Mouse (Mus musculus): ENCODE results near the gene Chrd. TPM values are rescaled to one million over a fixed set of nuclear protein-coding genes. Genes with fewer than 3 reads are reported as not detected.

The Chrd gene
- polyA plus RNA-seq (2017; shearing (Covaris generic)), result not detected

DNA sequence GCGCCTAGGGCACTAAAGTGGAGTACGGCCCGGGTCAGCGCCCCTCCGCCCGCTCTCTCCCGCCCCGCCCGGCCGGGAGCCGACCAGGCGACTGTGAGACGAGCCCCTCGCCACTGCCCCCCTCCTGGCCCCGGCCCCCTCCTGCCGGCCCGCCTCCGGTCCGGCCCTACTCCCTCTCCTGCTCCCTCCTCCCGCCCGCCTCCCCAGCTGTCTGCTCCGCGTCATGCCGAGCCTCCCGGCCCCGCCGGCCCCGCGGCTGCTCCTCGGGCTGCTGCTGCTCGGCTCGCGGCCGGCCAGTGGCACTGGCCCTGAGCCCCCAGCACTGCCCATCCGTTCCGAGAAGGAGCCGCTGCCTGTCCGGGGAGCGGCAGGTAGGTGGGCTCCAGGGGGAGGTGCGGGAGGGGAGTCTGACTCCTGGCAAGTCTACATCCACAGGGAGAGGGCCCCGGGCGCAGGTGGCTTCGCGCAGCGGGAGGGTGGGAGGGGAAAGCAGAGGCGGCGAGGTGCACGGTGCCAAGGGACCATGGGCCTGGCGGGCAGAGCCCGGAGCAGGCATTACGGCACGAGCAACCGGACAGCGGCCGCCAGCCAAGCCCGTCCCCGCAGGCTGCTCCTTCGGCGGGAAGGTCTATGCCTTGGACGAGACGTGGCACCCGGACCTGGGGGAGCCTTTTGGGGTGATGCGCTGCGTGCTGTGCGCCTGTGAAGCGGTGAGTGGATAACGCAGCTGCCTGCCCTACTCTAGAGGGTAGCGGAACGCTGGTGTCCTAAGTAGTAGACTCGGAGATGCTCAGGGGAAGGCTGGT lies at the start of gene Chrd:
Chrd (plus strand) TSS at position 203 of the 806 bp plus-strand sequence.

DNA sequence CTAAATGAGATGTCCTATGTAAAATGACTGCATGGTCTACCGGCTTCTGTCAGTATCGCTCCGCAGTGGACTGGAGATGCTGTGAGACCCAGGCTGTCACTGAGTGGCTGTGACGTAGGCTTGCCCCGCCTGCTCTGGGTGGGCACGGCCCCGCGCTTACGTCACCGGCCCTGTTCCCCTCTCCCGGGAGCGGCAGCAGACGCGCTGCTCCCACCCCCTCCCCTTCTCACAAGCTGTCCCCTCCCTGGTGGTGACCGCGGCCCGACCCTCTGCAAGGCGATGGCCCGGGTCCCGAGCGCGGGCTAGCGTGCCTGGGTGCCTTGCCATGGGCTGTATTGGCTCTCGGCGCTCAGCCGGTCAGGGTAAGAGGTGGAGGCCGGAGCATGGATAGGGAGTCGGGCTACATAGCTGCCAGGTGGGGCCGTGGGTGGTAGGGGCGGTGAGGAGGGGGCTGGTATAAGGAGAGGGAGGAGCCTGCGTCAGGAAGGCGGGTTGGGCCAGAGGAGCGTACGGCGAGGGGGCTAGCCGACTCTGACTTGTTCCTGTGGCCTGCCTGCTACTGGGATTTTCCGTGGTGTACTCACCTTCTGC lies 39.7 kb upstream of the Chrd start, which contains the start of gene Fam131a:
Fam131a (plus strand) TSS at position 131 of the 591 bp plus-strand sequence.

DNA sequence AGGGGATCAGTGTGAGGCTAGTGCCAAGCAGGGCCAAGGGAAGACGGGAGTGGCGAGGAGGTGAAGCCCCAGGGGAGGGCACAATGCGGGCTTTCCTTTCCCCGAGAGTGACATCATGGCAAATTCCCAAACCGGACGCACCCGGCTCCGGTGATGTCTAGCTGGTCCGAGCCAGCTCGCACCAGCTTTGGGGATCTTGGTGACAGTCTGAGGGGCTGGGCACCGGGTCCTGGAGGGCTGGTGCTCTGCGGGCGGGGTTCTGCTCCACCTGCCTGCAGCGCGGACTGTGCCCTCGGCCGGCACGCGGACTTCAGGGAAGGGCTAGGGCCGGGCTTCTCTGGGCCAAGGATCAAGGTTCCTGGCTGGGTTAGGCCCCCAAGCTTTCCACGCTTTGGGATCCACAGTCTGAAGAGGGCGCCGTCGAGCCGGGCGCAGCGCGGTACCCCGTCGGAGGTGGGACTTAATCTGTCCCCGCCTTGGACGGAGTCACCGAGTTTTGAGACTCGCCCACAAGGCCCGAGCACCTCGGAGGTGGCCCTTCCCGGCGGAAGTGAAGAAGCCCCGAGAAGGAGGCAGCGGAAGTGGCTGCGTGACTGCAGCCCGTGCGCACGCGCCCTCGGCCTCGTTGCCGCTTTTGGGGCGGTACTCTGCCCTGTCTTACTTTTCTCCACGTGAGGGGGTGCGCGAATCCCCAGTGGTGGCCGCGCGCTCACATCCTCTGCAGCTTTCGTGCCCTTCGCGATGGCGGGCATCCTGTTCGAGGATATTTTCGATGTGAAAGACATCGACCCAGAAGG lies 15.5 kb upstream of the Chrd start, which contains the start of the genes Polr2h and Clcn2:
Polr2h (plus strand) TSS at position 485 of the 797 bp plus-strand sequence.
Clcn2 (minus strand) TSS at position 566 of the 797 bp plus-strand sequence.

DNA sequence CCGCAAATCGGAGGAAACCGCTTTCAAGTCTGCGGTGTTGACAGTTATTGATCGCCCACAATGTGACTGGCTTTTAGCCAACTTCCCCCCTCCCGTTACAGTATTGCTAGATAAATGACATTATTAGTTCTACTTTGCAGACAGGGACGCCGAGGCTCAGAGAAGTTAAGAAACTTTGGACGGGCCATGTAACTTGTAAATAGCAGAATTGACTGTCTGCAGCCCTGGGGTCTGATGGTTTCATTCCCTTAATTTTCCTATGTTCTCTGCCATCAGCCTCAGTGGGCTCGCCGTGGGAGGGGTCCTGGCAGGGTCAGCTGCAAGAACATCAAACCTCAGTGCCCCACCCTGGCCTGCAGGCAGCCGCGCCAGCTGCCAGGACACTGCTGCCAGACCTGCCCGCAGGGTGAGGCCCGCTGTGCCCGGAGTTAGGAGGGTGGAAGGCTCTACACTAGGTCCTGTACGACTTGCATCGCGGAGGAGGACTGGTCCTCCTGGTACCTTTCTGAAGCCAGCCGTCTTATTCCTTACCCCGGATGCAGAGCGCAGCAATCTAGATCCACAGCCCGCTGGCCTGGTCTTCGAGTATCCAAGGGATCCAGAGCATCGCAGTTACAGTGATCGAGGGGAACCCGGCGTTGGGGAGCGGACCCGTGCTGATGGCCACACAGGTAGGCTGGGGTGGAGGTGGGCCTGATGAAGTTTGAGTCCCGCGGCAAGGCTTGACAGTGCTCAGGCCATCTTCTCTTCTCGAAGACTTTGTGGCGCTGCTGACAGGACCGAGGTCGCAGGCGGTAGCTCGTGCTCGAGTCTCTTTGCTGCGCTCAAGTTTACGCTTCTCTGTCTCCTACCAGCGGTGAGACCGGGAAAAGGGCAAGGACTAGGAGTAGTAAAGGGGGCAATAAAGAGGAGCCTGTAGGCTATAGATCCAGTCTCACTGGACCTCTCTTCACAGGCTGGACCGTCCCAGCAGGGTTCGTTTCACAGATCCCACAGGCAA lies 1.1 kb downstream of the Chrd start, which contains the start of gene Thpo:
Thpo (minus strand) TSS at position 781 of the 1,000 bp plus-strand sequence.

Other genes with a start within 250 kb of the Chrd start
- 10 to 100 TPM; 70.2 to 83.7 TPM for gene Eif2b5, start 234.3 kb upstream of the Chrd start, polyA plus RNA-seq (2017; shearing (Covaris generic))
- gene Dvl3, start 216.1 kb upstream of the Chrd start, polyA plus RNA-seq (2017; shearing (Covaris generic)), result 10 to 100 TPM; 24.1 to 26.7 TPM
- gene Ap2m1, start 197.6 kb upstream of the Chrd start, polyA plus RNA-seq (2017; shearing (Covaris generic)), result 100 to 1,000 TPM; 385 to 421 TPM
- 100 to 1,000 TPM in 1 of 2 experiments, 10 to 100 TPM in 1; 65.1 to 102 TPM for gene Abcf3, start 184.6 kb upstream of the Chrd start, polyA plus RNA-seq (2017; shearing (Covaris generic))
- gene Vwa5b2, start 143.7 kb upstream of the Chrd start, polyA plus RNA-seq (2017; shearing (Covaris generic)), result 1 to 10 TPM in 1 of 2 experiments, under 1 TPM in 1; 0.08 to 2.4 TPM
- gene Eef1akmt4, start 121.5 kb upstream of the Chrd start, polyA plus RNA-seq (2017; shearing (Covaris generic)), result 10 to 100 TPM; 16.1 to 20.0 TPM
- not detected for gene Gm49333, start 121.5 kb upstream of the Chrd start, polyA plus RNA-seq (2017; shearing (Covaris generic))
- 10 to 100 TPM; 39.7 to 42.7 TPM for gene Alg3, start 121.4 kb upstream of the Chrd start, polyA plus RNA-seq (2017; shearing (Covaris generic))
- under 1 TPM; 0.29 to 0.84 TPM for gene Camk2n2, start 111.8 kb upstream of the Chrd start, polyA plus RNA-seq (2017; shearing (Covaris generic))
- gene Ece2, start 103.3 kb upstream of the Chrd start, polyA plus RNA-seq (2017; shearing (Covaris generic)), result not detected
- gene Psmd2, start 81.5 kb upstream of the Chrd start, polyA plus RNA-seq (2017; shearing (Covaris generic)), result 100 to 1,000 TPM; 221 to 235 TPM
- 100 to 1,000 TPM; 104 to 132 TPM for gene Eif4g1, start 64.8 kb upstream of the Chrd start, polyA plus RNA-seq (2017; shearing (Covaris generic))
- 1 to 10 TPM; 1.3 to 3.9 TPM for gene Fam131a, start 39.9 kb upstream of the Chrd start, polyA plus RNA-seq (2017; shearing (Covaris generic))
- gene Polr2h, start 15.5 kb upstream of the Chrd start, polyA plus RNA-seq (2017; shearing (Covaris generic)), result 10 to 100 TPM; 50.7 to 72.0 TPM
- gene Clcn2, start 15.4 kb upstream of the Chrd start, polyA plus RNA-seq (2017; shearing (Covaris generic)), result 1 to 10 TPM; 2.7 to 3.5 TPM
- gene Thpo, start 1.4 kb downstream of the Chrd start, polyA plus RNA-seq (2017; shearing (Covaris generic)), result under 1 TPM in 1 of 2 experiments, not detected in 1; 0.11 TPM

Measured in inflammation-experienced regulatory T-cells (primary cell).